Comparison of ENCODE assay signal across 9 mouse cellular contexts in the genomic region with DNA sequence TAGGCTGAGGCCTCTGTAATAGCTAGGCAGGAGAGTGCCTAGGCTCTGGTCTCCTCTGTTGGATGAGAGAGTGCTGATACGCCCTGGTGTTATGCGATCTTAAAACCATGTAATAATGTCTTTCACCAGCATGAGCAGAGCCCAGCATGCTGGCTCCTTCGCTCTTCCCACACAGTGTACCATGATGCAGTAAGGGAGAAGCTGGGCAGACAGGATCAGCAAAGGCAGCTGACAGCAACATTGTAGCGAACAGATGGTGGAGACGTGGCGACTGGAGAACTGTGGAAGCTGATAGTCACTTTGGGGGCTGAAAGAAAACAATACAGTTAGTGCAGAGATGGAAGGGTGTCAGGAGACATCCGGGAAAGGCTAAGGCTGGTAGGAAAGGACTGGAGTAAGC.
DNase-seq lines count a peak whose midpoint lies in the region; ATAC-seq and TF ChIP-seq lines count a peak whose summit lies in the region.
"Had no signal": no experiment of that assay in that cellular context is flagged by ENCODE, and none has a peak within 500 bp of the region (broad histone marks: within the 10 kb centered on the region; RNA-seq: fewer than 3 reads in every experiment).

No protein-coding gene starts in this region.

- no peaks in the 10 kb centered on the region for H3K36me3 ChIP-seq in stomach, embryonic 15.5 days
- H3K36me3 ChIP-seq: liver, embryonic 13.5 days had no signal

- H3K27ac ChIP-seq in left cerebral cortex, adult 2 months = peak overlapping the region; percentile 18; the same call in 1 of the 2 replicates
- H3K27ac ChIP-seq in stomach, embryonic 15.5 days = 0 out of 2 replicates have a peak overlapping the region, but pooled peaks have one; percentile 3
- H3K27ac ChIP-seq: liver, embryonic 13.5 days had no signal

- no peak for ATAC-seq in stomach, embryonic 15.5 days (ENCODE audit: insufficient read depth, low FRiP score, low read depth)
- ATAC-seq in activated CD4-positive, CD25-positive, alpha-beta regulatory T cell, adult 4 months = no peak

- WGBS in stomach, embryonic 15.5 days = 71% methylated on average over 7 of the region's 7 CpGs

- H3K4me2 ChIP-seq in stomach, embryonic 15.5 days = no peak overlapping the region
- H3K4me2 ChIP-seq: liver, embryonic 13.5 days had no signal

- intact Hi-C loops in left cerebral cortex, adult 2 months (cut with DNase I) = loop anchor here (2.0 to 5.0 kb wide), 2 partner anchors 17 to 892 kb away; no protein-coding TSS in a partner anchor

- H3K4me3 ChIP-seq in left cerebral cortex, adult 2 months = no peak overlapping the region
- H3K4me3 ChIP-seq in stomach, embryonic 15.5 days (replicated peaks) = no peak overlapping the region
- H3K4me3 ChIP-seq: erythroblast, embryonic 14.5 days; liver, embryonic 13.5 days had no signal

- no peaks in the 10 kb centered on the region for H3K9me3 ChIP-seq in stomach, embryonic 15.5 days
- H3K9me3 ChIP-seq: liver, embryonic 13.5 days had no signal

- H3K4me1 ChIP-seq in stomach, embryonic 15.5 days = 0 out of 2 replicates have a peak, but pooled peaks cover 3% of the 10 kb centered on the region
- H3K4me1 ChIP-seq: liver, embryonic 13.5 days had no signal

- H3K9ac ChIP-seq in stomach, embryonic 15.5 days = no peak overlapping the region
- H3K9ac ChIP-seq: liver, embryonic 13.5 days had no signal

- TF ChIP-seq CTCF in left cerebral cortex, adult 2 months (IDR thresholded peaks at IDR 0.05) = peak; percentile 19

- no peaks in the 10 kb centered on the region for H3K27me3 ChIP-seq in stomach, embryonic 15.5 days (replicated peaks)
- H3K27me3 ChIP-seq: liver, embryonic 13.5 days had no signal

- peak; percentile 49 to 52 for DNase-seq in kidney, postnatal 4 days
- DNase-seq in kidney, adult 11 months = no peak
- DNase-seq in frontal cortex, postnatal 14 days (ENCODE audit: low spot score in 2 of 2) = peak; percentile 50
- peak; percentile 54 to 62 for DNase-seq in left cerebral cortex, adult 2 months (ENCODE audit: extremely low spot score in 1 of 2, low spot score in 2 of 2)
- DNase-seq in lung, postnatal 14 days = no peak
- DNase-seq: liver, embryonic 13.5 days had no signal

Comparison
In these comparisons a context has a peak if more than half of its experiments do, and no peak if none do; other contexts are left out.
1. DNase-seq: peak in kidney, postnatal 4 days (2 of 2), frontal cortex, postnatal 14 days (2 of 2) and left cerebral cortex, adult 2 months (2 of 2); none in kidney, adult 11 months (single experiment) and lung, postnatal 14 days (single experiment).